In the genomic region with DNA sequence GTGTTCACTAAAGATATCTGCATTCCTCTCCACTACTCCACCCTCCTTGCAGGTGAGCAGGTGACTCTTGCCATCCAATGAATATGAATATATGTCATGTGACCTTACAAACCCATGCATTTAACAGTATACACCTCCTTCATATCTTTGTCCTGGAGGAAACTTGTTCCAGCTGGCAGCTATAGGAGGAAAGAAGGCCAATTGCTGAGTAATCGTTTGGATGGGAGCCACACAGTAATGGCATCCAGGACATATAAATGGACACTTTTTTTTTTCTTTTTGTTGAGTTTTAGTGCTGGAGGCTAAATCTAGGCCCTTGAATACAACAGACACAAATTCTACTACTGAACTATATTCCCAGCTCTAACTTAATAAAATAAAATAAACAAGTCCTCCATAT, we compare ENCODE assay signal across 19 mouse cellular contexts.
"Had no signal": no experiment of that assay in that cellular context is flagged by ENCODE, and none has a peak within 500 bp of the region (broad histone marks: within the 10 kb centered on the region; RNA-seq: fewer than 3 reads in every experiment).

No protein-coding gene starts in this region.

- H3K27me3 ChIP-seq: megakaryocyte, embryonic 14.5 days; midbrain, embryonic 13.5 days; midbrain, embryonic 15.5 days; neural tube, embryonic 13.5 days; neural tube, embryonic 15.5 days had no signal

- DNase-seq: lung, adult 18-20 months; lung, embryonic 14.5 days; lung, postnatal 14 days; lung, postnatal 36 days; retina, postnatal 1 day; right cerebral cortex, adult 18-20 months; right cerebral cortex, postnatal 25 days; right cerebral cortex, postnatal 4 days; spleen, adult 18-20 months; thymus, adult 18-20 months; thymus, postnatal 14 days; thymus, postnatal 36 days had no signal

- H3K9ac ChIP-seq: lung, embryonic 14.5 days; midbrain, embryonic 13.5 days; midbrain, embryonic 15.5 days; neural tube, embryonic 13.5 days; neural tube, embryonic 15.5 days had no signal

- H3K36me3 ChIP-seq: midbrain, embryonic 13.5 days; midbrain, embryonic 15.5 days; neural tube, embryonic 13.5 days; neural tube, embryonic 15.5 days had no signal

- H3K27ac ChIP-seq: macrophage; midbrain, embryonic 13.5 days; midbrain, embryonic 15.5 days; neural tube, embryonic 13.5 days; neural tube, embryonic 15.5 days had no signal

- H3K4me2 ChIP-seq: lung, embryonic 14.5 days; midbrain, embryonic 11.5 days; midbrain, embryonic 13.5 days; midbrain, embryonic 15.5 days; neural tube, embryonic 13.5 days; neural tube, embryonic 15.5 days had no signal

- ATAC-seq: midbrain, embryonic 13.5 days; midbrain, embryonic 15.5 days had no signal

- H3K9me3 ChIP-seq: megakaryocyte, embryonic 14.5 days; midbrain, embryonic 13.5 days; midbrain, embryonic 15.5 days; neural tube, embryonic 13.5 days; neural tube, embryonic 15.5 days had no signal

- H3K4me1 ChIP-seq: megakaryocyte, embryonic 14.5 days; midbrain, embryonic 15.5 days; neural tube, embryonic 13.5 days; neural tube, embryonic 15.5 days had no signal

- H3K4me3 ChIP-seq: megakaryocyte, embryonic 14.5 days; midbrain, embryonic 13.5 days; midbrain, embryonic 15.5 days; neural tube, embryonic 13.5 days; neural tube, embryonic 15.5 days had no signal
